Mouse (Mus musculus): ENCODE data around the gene Rint1.

Rint1 gene

DNA sequence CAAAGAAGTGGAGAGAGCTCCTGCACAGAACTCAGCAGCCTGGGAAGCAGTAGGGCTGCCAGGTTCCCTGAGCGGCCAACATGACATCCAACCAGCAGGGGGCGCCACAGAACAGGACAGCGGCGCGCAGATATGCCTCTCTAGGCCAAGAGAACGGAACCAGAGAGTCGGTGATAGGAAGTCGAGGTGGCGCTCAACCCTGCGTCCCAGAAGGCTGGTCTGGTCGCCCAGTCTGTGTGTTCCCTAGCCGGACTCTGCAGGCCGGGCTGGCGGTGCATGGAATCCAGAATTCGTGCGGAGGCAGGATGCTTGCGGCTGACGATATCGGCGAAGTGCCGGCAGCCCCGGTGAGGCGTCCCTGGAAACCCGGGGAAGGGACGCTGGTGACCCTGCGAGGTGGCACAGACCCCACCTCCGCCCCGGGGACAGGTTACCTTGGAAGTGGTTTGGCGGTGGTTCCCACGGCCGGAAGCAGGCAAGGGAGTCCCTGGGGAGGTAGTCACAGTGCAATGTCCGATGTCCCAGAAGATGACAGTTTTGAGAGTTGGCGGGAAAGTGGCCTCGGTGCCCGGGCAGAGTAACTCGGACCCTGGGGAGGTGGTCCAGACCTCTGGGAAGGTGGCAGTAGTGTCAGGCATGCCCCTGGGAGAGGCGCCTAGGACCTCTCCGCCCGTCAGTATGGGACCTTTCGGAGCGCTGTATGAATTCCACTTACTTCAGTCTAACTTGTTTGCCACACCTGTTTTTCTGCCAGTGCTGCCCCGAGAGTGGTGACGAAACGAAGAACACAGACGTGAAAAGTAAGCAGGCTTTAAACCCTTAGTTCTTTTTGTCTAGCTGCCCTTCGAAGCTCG, at the start of gene Rint1:
Rint1 (plus strand) TSS at position 176 of the 854 bp plus-strand sequence.
- peak; percentile 97 for DNase-seq

- DNase-seq = no peak
These were observed 44.2 kb upstream of the Rint1 start for GRCm38 (mm10) chr5:23743261-23743660.

DNA sequence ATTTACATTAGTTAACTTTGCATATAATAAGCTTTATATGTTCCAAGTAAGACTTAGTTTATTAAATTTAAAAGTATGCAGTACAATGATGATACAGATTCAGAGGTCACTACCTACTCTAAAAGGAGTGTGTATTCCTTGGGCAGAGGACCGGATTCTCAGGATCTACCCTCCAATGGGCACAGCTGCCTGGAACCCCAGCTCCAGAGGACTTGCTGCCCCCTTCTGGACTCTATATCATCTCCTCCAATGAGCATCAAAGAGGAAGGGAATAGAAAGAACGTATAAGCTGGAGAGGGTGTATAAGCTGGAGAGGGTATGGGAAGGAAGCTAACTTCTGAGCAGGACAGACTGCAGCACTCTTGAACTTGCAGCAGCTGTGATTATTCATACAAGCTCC, 37.6 kb upstream of the Rint1 start:
- DNase-seq = no peak

GRCm38 (mm10) chr5:23755591-23755990, 31.9 kb upstream of the Rint1 start:
- no peak for DNase-seq

DNA sequence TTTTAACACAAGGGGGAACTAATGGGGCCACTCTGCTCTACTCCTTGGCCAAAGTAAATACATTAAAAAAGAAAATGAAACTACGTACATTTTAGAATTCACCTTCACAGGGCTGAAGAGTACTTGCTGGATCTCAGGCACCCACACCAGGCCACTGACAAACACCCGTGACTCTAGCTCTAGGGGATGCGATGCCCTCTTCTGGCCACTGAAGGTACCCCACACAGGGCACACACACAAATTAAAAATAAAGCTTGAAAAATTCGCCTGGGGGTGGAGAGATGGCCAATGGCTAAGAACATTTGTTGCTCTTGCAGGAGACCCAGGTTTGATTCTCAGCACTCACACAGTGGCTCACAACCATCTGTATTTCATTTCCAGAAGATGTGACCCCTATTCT, 31.1 kb upstream of the Rint1 start:
- no peak for DNase-seq

- peak; percentile 27 for DNase-seq
These were observed 28.9 kb upstream of the Rint1 start for GRCm38 (mm10) chr5:23758633-23759032.

GRCm38 (mm10) chr5:23762531-23762930, 25.0 kb upstream of the Rint1 start:
- no peak for DNase-seq

- DNase-seq = no peak
These were observed 23.0 kb upstream of the Rint1 start for GRCm38 (mm10) chr5:23764557-23764956.

DNA sequence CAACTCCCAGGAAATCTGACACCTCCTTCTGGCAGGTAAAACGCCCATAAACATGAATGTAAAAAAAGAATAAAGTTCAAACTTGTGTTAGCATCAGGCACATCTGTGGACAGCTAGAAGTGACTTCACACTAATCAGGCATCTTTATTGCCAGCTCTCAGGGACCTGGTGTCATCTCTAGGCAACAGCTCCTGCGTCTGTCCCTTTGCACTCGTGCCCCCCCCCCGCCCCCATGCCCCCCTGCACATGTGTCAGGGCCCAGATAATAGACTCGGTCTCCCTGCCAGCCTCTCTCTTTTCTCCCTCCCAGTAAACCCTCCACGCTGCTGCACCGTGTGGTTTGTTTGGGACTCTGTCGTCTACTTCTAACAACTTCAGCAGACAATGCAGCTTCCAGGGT, 16.4 kb upstream of the Rint1 start:
- no peak for DNase-seq

DNA sequence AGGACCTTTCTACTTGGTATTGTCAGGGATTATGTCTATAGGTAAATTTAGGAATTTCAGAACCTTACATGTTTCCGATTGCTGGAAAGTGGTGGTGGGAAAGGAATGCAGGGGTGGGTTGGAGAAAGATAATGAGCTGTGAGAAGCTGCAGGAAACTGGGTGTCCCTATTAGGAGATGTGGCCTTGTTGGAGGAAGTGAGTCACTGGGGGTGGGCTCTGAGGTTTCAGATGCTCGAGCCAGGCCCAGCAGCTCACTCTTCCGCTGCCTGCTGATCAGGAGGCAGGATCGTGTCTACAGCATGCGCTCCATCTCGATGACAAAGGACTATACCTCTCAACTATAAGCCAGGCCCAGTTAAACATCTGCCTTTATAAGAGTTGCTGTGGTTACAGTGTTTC, 13.3 kb upstream of the Rint1 start:
- no peak for DNase-seq

DNA sequence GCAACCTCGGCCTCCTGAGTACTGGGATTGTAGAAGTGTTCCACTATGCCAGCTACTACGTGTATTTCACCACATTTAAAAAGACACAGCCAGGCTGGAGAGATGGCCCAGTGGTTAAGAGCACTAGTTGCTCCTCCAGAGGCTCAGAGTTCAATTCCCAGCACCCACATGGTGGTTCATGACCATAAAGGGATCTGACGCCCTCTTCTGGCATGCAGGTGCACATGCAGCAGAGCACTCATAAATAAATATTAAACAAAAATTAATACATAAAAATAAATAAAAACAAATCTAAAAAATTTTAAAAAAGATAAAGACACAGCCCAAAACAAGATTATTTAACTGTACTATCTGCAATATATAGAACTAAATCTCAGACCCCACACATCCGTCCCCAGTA, 7.0 kb upstream of the Rint1 start:
- no peak for DNase-seq

DNA sequence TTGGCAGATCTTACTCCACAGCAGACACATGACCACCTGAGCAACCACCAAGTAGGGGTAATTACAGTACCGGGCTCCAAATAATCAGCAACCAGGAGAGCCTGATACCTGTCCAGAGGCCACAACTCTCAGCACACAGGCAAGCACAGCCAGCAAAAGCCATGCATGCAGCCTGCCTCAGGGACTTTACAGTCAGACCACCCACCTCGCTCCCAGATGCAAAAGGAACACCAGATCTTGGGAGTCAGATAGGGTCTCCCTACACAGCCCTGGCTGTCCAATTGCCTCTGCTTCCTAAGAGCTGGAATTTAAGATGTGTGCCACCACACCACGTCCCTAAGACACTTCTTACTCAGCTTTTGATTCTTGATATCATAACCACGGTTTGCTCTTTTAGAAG, 6.3 kb upstream of the Rint1 start:
- DNase-seq = no peak

DNA sequence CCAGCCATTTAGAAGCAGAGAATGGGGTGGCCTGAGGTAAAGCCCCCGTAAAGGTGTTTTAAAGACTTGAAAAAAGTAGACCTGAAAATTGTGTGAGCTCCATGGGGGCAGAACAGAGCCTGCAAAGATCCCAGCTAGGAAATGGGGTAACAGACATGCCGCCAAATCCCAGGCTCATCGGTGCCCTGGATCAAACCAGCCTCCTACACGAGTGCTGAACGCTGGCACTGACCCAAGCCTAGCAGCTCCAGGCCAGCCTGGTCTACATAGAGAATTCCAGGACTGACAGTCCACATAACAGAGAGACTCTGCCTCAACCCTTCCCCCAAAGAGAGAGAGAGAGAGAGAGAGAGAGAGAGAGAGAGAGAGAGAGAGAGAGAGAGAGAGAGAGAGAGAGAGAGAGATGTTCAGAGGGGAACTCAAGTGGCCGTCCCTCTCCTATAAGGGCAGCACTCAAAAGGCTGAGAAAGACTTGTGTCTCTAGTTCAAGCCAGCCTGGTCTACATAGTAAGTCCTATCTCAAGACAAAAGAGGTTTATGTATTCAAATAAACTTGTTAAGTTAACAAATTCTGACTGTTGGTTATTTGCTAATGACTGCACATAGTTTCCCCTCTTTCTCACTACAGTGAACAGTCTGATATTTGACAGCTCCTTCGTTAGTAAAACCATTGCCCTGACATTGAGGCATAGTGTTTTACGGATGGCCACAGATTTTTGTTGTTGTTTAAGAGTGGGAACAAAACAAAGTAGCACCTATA, 5.3 kb upstream of the Rint1 start:
- DNase-seq = no peak

DNA sequence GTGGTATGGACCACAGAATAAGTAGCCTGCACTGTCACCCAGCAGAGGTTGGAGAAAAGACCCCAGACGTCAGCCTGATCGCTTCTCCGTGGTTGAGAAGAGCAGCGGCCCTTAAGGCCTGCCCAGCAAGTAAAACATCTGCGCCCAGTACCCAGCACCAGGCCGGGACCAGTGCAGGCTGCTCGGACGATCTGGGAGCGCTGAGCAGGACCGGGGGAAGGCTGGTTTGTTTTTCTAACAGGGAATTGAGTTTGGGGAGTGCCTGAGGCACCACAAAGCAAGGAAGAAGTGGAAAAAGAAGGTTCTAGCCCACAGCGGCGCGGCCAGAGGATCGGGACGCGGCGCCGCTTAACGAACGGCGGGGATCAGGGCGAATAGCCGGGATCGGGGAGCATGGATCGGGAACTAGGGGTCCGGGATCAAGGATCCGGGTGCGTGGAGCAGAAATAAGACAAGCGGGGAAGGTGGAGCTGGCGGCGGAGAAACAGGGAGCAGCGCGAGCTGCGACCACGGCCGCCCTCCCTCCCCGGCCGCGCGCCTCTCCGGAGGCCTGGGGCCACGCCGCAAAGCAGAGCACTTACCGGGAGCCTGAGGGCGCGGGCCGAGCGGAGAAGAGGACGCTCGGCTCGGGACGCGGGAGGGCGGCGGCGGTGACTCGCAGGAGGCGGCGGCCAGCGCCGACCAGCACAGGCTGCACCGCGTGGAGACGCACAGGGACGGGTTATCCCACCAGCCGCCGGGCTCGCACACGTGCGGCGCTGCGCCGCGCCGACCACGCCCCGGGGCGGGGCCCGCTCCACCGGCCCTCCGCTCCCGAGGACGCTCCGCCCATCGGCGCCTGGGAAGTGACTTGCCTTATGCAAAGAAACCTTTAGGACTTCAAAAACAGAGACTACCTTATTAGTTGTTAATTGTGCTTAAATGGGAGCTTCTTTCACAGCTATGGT, 4.3 kb upstream of the Rint1 start, which contains the start of gene Pus7:
Pus7 (minus strand) TSS at position 781 of the 947 bp plus-strand sequence.
- DNase-seq = peak; percentile 89

GRCm38 (mm10) chr5:23788390-23788830, 899 bp downstream of the Rint1 start:
- DNase-seq = no peak

DNA sequence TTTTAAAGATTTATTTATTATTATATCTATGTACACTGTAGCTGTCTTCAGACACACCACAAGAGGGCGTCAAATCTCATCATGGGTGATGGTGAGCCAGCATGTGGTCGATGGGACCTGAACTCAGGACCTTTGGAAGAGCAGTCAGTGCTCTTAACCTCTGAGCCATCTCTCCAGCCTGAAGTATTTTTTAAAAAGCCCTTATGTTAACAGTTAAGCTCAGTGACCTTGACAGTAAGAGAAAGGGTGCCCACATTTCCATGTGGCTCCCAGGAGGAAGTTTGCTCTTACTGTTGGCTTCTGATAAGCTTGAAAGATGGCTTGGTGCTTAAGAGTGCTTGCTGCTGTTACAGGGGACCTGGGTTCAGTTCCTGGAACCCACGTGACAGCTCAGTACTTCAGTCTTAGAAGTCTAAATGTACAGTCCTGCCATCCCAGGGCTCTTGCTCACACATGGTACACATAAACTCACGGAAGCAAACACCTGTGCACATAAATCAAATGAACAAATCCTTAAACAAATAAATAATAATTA, 1.6 kb downstream of the Rint1 start:
- DNase-seq = no peak

- DNase-seq = no peak
These were observed 5.2 kb downstream of the Rint1 start for GRCm38 (mm10) chr5:23792726-23793125.

DNA sequence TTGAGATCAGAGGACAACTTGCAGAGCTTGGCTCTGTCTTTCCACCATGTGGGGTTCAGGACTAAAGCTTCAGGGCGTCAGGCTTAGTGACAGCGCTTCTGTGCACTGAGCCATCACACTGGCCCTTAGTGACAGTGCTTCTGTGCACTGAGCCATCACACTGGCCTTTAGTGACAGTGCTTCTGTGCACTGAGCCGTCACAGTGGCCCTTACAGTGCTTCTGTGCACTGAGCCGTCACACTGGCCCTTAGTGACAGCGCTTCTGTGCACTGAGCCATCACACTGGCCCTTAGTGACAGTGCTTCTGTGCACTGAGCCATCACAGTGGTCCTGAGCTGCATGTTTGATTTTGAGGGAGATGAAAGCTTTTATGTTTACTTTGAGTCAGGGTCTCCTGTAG, 27.3 kb downstream of the Rint1 start:
- DNase-seq = no peak

DNA sequence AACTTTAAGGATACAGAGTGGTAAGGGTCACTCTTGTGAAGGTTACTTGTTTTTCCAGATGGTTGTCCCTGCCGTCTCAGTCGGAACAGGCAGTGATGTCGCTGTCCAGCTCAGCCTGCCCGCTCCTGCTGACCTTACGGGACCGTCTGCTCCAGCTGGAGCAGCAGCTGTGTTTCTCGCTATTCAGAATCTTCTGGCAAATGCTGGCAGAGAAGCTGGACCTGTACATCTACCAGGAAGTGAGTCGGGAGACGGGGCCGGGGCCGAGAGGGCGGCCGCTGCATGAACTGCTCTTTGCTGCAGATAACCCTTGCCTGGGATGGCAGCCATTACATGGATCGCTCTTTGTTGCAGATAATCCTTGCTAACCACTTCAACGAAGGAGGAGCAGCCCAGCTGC, 29.2 kb downstream of the Rint1 start:
- DNase-seq = no peak

- no peak for DNase-seq
These were observed 34.8 kb downstream of the Rint1 start for GRCm38 (mm10) chr5:23822306-23822705.

- no peak for DNase-seq
These were observed 36.7 kb downstream of the Rint1 start for GRCm38 (mm10) chr5:23824171-23824733.

GRCm38 (mm10) chr5:23826321-23827004, 39.0 kb downstream of the Rint1 start:
- peak; percentile 48 for DNase-seq

Measured in kidney, adult 18-20 months (tissue).